Mouse (Mus musculus) monocyte, adult 5-6 weeks (primary cell): ENCODE results near the gene 9930111J21Rik2. TPM values are rescaled to one million over a fixed set of nuclear protein-coding genes. Genes with fewer than 3 reads are reported as not detected.

Source experiments
- ATAC-seq: fragments of 153-309, 156-312 bp; replicated peaks from 2 replicates; pipeline ENCODE4 v1.8.0; 2017; ENCODE audit warnings: mild to moderate bottlenecking; ENCODE audit not compliant: low TSS enrichment, insufficient number of reproducible peaks, severe bottlenecking, poor library complexity, low FRiP score
- total RNA-seq: library from RNA; stranded (forward); fragments of 200-1000, 200-491, 200-594 nt; gene quantifications from 3 replicates; pipeline ENCODE4 v1.2.3, GENCODE M21; 2017

Gene 9930111J21Rik2
- 84.2 to 227 TPM (median 114 TPM) in 3 replicates for total RNA-seq

GRCm38 (mm10) chr11:49051093-49051891, at the start of gene 9930111J21Rik2:
Gene 9930111J21Rik2, minus strand, starts transcription at chr11:49051242.
- peak; percentile 85 for ATAC-seq

- peak; percentile 75 for ATAC-seq
Measured at GRCm38 (mm10) chr11:49100409-49100808, 49.4 kb upstream of the 9930111J21Rik2 start.

GRCm38 (mm10) chr11:49095367-49095766, 44.3 kb upstream of the 9930111J21Rik2 start:
- no peak for ATAC-seq

GRCm38 (mm10) chr11:49093861-49094660, 43.0 kb upstream of the 9930111J21Rik2 start:
- ATAC-seq = 0 out of 2 replicates have a peak, but pooled peaks have one; percentile 34

- no peak for ATAC-seq
Measured at GRCm38 (mm10) chr11:49092786-49093185, 41.7 kb upstream of the 9930111J21Rik2 start.

- ATAC-seq = no peak
Measured at GRCm38 (mm10) chr11:49092053-49092586, 41.1 kb upstream of the 9930111J21Rik2 start.

GRCm38 (mm10) chr11:49091171-49091570, 40.1 kb upstream of the 9930111J21Rik2 start:
- ATAC-seq = no peak

GRCm38 (mm10) chr11:49090551-49090950, 39.5 kb upstream of the 9930111J21Rik2 start:
- no peak for ATAC-seq

GRCm38 (mm10) chr11:49089735-49090507, 38.9 kb upstream of the 9930111J21Rik2 start:
- no peak for ATAC-seq

GRCm38 (mm10) chr11:49088990-49089652, 38.1 kb upstream of the 9930111J21Rik2 start:
- ATAC-seq = no peak

- peak; percentile 42; the same call in 1 of the 2 replicates for ATAC-seq
Measured at GRCm38 (mm10) chr11:49087830-49088616, 37.0 kb upstream of the 9930111J21Rik2 start.

- no peak for ATAC-seq
Measured at GRCm38 (mm10) chr11:49086858-49087361, 35.9 kb upstream of the 9930111J21Rik2 start.

- no peak; the same call in 1 of the 2 replicates for ATAC-seq
Measured at GRCm38 (mm10) chr11:49084875-49085274, 33.8 kb upstream of the 9930111J21Rik2 start.

GRCm38 (mm10) chr11:49084385-49084784, 33.3 kb upstream of the 9930111J21Rik2 start:
- no peak for ATAC-seq

GRCm38 (mm10) chr11:49083808-49084207, 32.8 kb upstream of the 9930111J21Rik2 start:
- ATAC-seq = no peak

- ATAC-seq = peak; percentile 68
Measured at GRCm38 (mm10) chr11:49083146-49083545, 32.1 kb upstream of the 9930111J21Rik2 start.

- no peak for ATAC-seq
Measured at GRCm38 (mm10) chr11:49081886-49082285, 30.8 kb upstream of the 9930111J21Rik2 start.
